Mouse (Mus musculus) CD4-positive, CD25-positive, alpha-beta regulatory T cell, adult 9 weeks (primary cell): ENCODE results near the gene Tmem87a. TPM values are rescaled to one million over a fixed set of nuclear protein-coding genes. Genes with fewer than 3 reads are reported as not detected.

Experiments used
- polyA plus RNA-seq: library from polyadenylated mRNA; unstranded; fragments of 100-300 nt; shearing (Covaris generic); gene quantifications from one replicate; pipeline ENCODE4 v1.2.1, GENCODE M21; 2017

Gene Tmem87a
- polyA plus RNA-seq = 30.8 TPM

DNA sequence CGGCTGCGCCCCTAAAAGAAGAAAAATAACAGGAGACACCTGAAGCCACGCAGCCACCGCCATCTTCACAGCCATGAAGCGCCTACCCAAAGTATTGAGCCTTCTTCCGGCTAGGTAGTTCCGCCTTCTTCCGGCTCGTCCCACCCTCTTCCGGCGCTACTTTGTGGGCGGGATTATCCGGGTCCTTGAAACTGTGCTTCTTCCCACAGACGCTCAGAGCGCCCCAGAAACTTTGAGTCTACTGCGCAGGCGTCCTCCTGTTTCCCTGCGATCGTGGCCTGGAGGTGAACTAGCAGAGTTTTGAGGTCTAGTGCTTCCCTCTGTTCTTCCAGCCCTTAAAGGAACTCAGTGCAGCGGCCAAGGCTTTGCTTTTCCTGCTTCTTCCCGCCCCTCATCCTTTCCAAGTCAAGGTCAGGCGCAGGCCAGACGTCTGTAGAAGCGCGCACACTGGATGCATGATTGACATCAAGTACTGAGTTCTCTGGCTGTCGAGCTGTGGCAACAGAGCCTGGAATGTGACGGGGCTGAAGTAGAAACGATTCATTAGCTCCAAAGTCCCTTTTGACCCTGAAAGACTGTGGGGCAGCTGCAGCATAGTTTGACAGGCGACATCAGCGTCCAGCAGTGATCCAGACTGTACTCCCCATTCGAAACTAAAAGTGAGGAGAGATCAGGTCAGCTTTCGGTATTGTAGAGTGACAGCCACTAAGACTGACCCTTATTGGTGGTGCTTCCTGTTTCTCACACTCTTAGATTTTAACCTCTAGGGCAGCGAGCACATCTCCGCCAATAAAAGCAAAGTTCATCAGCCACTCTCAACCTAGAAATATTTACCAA, at the start of gene Tmem87a:
Gene Tmem87a, minus strand, starts transcription at position 128 of the 837 bp plus-strand sequence.

GRCm38 (mm10) chr2:120403653-120403985, 294 bp downstream of the Tmem87a start, which contains the start of gene Ganc:
Ganc (plus strand) TSS chr2:120403896.

GRCm38 (mm10) chr2:120352682-120353646, 50.9 kb downstream of the Tmem87a start, which contains the start of gene Vps39:
Vps39 (minus strand) TSS chr2:120353137.

DNA sequence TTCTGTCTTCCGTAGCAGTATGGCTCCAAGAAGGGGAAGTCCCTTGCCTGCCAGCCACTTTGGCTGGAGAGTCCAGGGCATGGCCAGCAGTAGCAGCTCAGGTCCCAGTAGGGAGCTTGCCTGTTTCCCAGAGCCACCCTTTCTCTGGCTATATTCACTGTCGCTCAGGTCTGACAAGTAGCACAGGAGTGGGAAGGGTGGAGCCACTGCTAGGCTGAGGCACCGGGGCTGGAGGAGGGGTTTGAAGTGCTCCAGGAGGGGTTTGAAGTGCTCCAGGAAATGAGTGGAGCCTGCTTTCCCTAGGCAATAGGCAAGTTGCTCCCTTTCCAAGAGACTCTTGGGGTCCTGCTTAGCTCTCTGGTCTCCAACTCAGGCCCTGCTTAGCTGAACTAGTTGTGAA, 89.9 kb downstream of the Tmem87a start, which contains the start of gene Pla2g4f:
Gene Pla2g4f, minus strand, starts transcription at position 190 of the 400 bp plus-strand sequence.

Other genes starting within 250 kb of the Tmem87a start
- gene Ehd4, start 249.5 kb downstream of the Tmem87a start, polyA plus RNA-seq = 3.4 TPM
- not detected for gene Pla2g4e, start 158.8 kb downstream of the Tmem87a start, polyA plus RNA-seq
- gene Pla2g4d, start 114.9 kb downstream of the Tmem87a start, polyA plus RNA-seq = not detected
- gene Pla2g4f, start 89.9 kb downstream of the Tmem87a start, polyA plus RNA-seq = 4.5 TPM
- 59.8 TPM for gene Vps39, start 51.0 kb downstream of the Tmem87a start, polyA plus RNA-seq
- gene Ganc, start 217 bp downstream of the Tmem87a start, polyA plus RNA-seq = 29.4 TPM
- 66.0 TPM for gene Capn3, start 51.9 kb upstream of the Tmem87a start, polyA plus RNA-seq
- gene Zfp106, start 159.7 kb upstream of the Tmem87a start, polyA plus RNA-seq = 35.0 TPM
- gene Snap23, start 163.6 kb upstream of the Tmem87a start, polyA plus RNA-seq = 62.5 TPM
- gene Haus2, start 205.3 kb upstream of the Tmem87a start, polyA plus RNA-seq = 24.8 TPM
- 34.2 TPM for gene Lrrc57, start 205.4 kb upstream of the Tmem87a start, polyA plus RNA-seq
- gene Stard9, start 225.0 kb upstream of the Tmem87a start, polyA plus RNA-seq = 0.33 TPM